Mouse (Mus musculus) liver, postnatal 0 days (tissue): Measurements from ENCODE around the gene Psapl1. TPM values are rescaled to one million over a fixed set of nuclear protein-coding genes. Genes with fewer than 3 reads are reported as not detected.

Experiments used
- ATAC-seq: fragments of 200-750 bp; cut with Nextera tagmentation; 2 replicates; pipeline ENCODE4 v1.8.0; 2017; ENCODE audit warnings: mild to moderate bottlenecking, moderate library complexity
- DNase-seq: peaks from one replicate; pipeline ENCODE4 v3.0.0-alpha.2; 2016
- H3K27ac ChIP-seq: fragments of 300-500 bp; sonication (generic); 2 replicates; pipeline ENCODE4 v1.5.1; 2014; ENCODE audit warnings: antibody characterized with exemption, moderate library complexity, mild to moderate bottlenecking, low read depth
- H3K27me3 ChIP-seq: fragments of 300-500 bp; sonication (generic); 2 replicates; pipeline ENCODE4 v1.6.1; 2014; ENCODE audit warnings: low read length, control low read depth, mixed read lengths; ENCODE audit not compliant: insufficient read depth
- H3K36me3 ChIP-seq: fragments of 300-500 bp; sonication (generic); replicated peaks from 2 replicates; pipeline ENCODE4 v1.6.1; 2014; ENCODE audit warnings: mild to moderate bottlenecking, control low read depth, low read length, moderate library complexity, mixed read lengths; ENCODE audit not compliant: insufficient read depth
- H3K4me1 ChIP-seq: fragments of 300-500 bp; sonication (generic); 2 replicates; pipeline ENCODE4 v1.6.1; 2014; ENCODE audit warnings: antibody characterized with exemption, mild to moderate bottlenecking, control low read depth; ENCODE audit not compliant: insufficient read depth
- H3K4me2 ChIP-seq: fragments of 300-500 bp; sonication (generic); 2 replicates; pipeline ENCODE4 v1.6.1; 2014; ENCODE audit warnings: low read depth, mild to moderate bottlenecking, low read length, moderate library complexity, mixed read lengths
- H3K4me3 ChIP-seq: fragments of 300-500 bp; sonication (generic); 2 replicates; pipeline ENCODE4 v1.5.1; 2014; ENCODE audit warnings: low read depth, low read length
- H3K9ac ChIP-seq: fragments of 300-500 bp; sonication (generic); replicated peaks from 2 replicates; pipeline ENCODE4 v1.6.1; 2014; ENCODE audit warnings: mild to moderate bottlenecking, moderate library complexity
- H3K9me3 ChIP-seq: fragments of 300-500 bp; sonication (generic); 2 replicates; pipeline ENCODE4 v1.6.1; 2016; ENCODE audit warnings: mild to moderate bottlenecking, control low read depth, low read length, mixed read lengths
- CTCF ChIP-seq: sonication (generic); IDR thresholded peaks from 2 replicates; pipeline ENCODE4 v1.5.1; 2016; ENCODE audit warnings: antibody characterized with exemption, low read depth
- EP300 ChIP-seq: IDR thresholded peaks from 2 replicates; pipeline ENCODE4 v1.6.1; 2016; ENCODE audit warnings: antibody characterized with exemption, low read depth, mild to moderate bottlenecking
- WGBS: fragments of 180-500 bp; shearing (Covaris S2); extraction: QIAGEN DNeasy Blood & Tissue Kit; methylation state at CpG from one replicate; pipeline ENCODE4 v1.1.7; 2014; ENCODE audit not compliant: insufficient replicate concordance; 5-methylcytosine and 5-hydroxymethylcytosine counted together
- polyA plus RNA-seq: library from polyadenylated mRNA; unstranded; fragments of >200 nt; fragmentation: Nextera tagmentation; extraction: Ambion mirVana; gene quantifications from 2 replicates; pipeline ENCODE4 v1.2.1, GENCODE M21; 2015

The Psapl1 gene
- polyA plus RNA-seq, 1 experiment from 2014 or later = not detected

DNA sequence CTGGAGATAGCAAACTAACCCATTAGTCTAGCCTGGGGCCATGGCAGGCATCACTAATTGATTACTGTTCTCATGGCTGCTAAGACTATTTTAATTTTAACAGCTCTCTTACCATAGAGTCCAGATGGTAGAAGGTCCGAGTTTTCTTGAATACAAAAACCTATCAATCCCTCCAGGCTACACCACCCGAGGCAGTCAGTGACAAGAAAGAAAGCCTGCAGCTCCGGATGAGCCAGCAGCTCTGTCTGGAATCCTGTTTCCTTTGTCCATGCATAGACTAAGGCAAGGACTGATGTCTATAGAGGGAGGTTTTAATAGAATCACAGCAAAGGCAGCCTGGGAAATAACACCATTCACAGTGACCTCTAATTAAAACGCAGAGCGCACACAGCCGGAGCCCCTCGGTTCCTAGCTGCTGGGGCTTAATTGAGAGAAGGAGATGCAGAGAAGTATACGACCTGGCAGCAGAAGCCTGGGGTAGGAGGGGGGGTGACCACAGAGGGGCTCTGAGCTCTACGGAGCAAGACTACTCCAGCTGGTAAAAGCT is 29.2 kb upstream of the Psapl1 start:
- ATAC-seq (no peak), DNase-seq (no peak)
- no peak overlapping the region for H3K9ac ChIP-seq
- no peak overlapping the region for H3K4me3 ChIP-seq
- H3K4me1 ChIP-seq = no peaks in the 10 kb centered on the region
- H3K27ac ChIP-seq = no peak overlapping the region
- H3K36me3 ChIP-seq = no peaks in the 10 kb centered on the region
- WGBS = 66% methylated on average over 9 of the region's 9 CpGs
- no peaks in the 10 kb centered on the region for H3K9me3 ChIP-seq
- H3K4me2 ChIP-seq = no peak overlapping the region
- TF ChIP-seq EP300 (no peak), CTCF (no peak)
- no peaks in the 10 kb centered on the region for H3K27me3 ChIP-seq

DNA sequence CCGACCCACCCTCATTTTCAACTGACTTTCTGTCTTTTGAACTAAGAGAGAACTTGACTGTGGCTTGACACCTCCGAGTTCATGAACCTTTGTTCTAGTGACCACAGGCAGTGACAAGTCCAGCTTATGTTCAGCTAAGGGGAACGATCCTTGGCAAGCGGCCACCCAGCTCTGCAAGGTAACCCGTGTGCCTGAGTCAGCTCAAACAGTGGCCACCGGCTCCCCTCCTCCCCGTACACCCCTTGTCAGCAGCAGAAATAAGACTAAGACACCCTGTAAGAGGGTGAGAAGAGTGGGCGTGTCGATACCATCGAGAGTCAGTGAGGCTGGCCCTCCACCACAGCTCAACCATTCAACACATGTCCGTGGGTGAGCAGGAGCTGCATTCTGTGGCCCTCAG is 27.4 kb upstream of the Psapl1 start:
- H3K9ac ChIP-seq = no peak overlapping the region
- ATAC-seq = peak; percentile 94
- peak; percentile 82 for DNase-seq
- peak overlapping the region; percentile 84 for H3K27ac ChIP-seq
- no peak overlapping the region for H3K4me2 ChIP-seq
- no peaks in the 10 kb centered on the region for H3K9me3 ChIP-seq
- no peaks in the 10 kb centered on the region for H3K36me3 ChIP-seq
- no peak overlapping the region for H3K4me3 ChIP-seq
- no peaks in the 10 kb centered on the region for H3K4me1 ChIP-seq
- 63% methylated on average over 11 of the region's 11 CpGs for WGBS
- TF ChIP-seq CTCF = no peak
- no peak for TF ChIP-seq EP300
- no peaks in the 10 kb centered on the region for H3K27me3 ChIP-seq

DNA sequence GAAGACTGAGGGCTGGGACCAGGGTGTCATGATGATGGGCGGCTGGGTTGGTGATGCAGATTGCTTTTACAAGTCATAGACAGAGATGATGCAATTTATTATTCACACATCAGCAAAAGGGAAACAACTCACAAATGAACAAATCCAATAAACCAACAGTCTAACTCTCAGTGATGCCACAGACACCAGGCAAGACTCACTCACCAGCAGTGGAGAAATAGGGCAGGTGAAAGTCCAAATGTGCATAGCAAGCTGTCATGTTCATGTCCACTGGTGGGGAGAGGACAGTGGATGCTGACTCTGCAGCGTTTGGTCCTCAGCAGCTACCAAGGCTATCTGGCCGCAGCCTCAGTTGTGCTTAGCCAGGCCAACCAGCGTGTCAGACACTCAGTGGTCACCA is 26.9 kb upstream of the Psapl1 start:
- H3K4me3 ChIP-seq = no peak overlapping the region
- no peak overlapping the region for H3K4me2 ChIP-seq
- no peaks in the 10 kb centered on the region for H3K27me3 ChIP-seq
- WGBS = 71% methylated on average over 4 of the region's 4 CpGs
- TF ChIP-seq CTCF (no peak), EP300 (no peak)
- H3K9ac ChIP-seq = no peak overlapping the region
- H3K4me1 ChIP-seq = no peaks in the 10 kb centered on the region
- no peaks in the 10 kb centered on the region for H3K9me3 ChIP-seq
- peak; percentile 23 for DNase-seq
- peak; percentile 90 for ATAC-seq
- no peaks in the 10 kb centered on the region for H3K36me3 ChIP-seq
- H3K27ac ChIP-seq = peak overlapping the region; percentile 84

DNA sequence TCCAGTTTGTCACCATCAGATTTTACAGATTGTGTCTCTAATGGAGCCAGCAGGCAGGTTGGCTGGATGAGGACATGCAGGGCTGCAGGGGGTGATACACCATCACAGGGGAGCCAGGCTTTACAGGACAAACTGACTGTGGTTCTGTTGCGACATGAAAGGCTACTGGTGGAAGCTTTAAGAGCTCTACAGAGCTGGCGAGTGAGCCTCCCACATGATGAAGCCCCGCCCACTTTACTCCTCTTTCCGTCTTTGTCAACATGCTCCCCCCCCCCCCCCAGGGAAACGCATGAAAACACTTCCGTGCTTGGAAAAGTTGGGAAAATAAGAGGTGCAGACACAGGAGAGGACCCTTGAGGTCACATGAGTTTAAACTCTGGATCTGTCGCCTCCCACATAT is 25.6 kb upstream of the Psapl1 start:
- ATAC-seq (no peak), DNase-seq (no peak)
- TF ChIP-seq EP300 (no peak), CTCF (no peak)
- Histone ChIP-seq H3K36me3 (no peaks in the 10 kb centered on the region), H3K27me3 (no peaks in the 10 kb centered on the region), H3K9ac (no peak overlapping the region), H3K4me2 (no peak overlapping the region), H3K4me1 (no peaks in the 10 kb centered on the region), H3K27ac (no peak overlapping the region), H3K4me3 (no peak overlapping the region), H3K9me3 (no peaks in the 10 kb centered on the region)
- WGBS = 44% methylated on average over 7 of the region's 7 CpGs

DNA sequence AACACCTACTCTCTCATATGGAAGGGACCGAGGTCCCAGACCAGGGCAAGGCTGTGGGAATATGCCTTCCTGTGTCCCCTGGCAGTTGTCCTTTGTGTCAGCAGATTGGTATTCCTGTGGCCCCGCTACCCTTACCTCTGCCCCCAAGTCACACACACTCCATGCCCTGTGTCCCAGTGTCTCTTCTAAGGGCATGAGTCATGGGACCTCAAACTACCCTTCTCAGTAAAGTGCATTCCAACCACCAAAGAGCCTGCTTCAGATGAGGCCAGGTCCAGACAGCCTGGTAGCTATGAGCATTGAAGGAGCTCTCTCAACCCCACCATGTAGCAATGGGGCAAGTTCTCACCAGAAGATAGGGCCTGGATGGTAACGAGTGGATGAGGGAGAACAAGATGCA is 25.0 kb upstream of the Psapl1 start:
- no peak overlapping the region for H3K9ac ChIP-seq
- DNase-seq = no peak
- 78% methylated on average over 3 of the region's 3 CpGs for WGBS
- no peaks in the 10 kb centered on the region for H3K9me3 ChIP-seq
- H3K4me3 ChIP-seq = no peak overlapping the region
- no peak for ATAC-seq
- no peaks in the 10 kb centered on the region for H3K4me1 ChIP-seq
- H3K4me2 ChIP-seq = no peak overlapping the region
- no peak for TF ChIP-seq CTCF
- TF ChIP-seq EP300 = no peak
- no peaks in the 10 kb centered on the region for H3K27me3 ChIP-seq
- no peaks in the 10 kb centered on the region for H3K36me3 ChIP-seq
- no peak overlapping the region for H3K27ac ChIP-seq

DNA sequence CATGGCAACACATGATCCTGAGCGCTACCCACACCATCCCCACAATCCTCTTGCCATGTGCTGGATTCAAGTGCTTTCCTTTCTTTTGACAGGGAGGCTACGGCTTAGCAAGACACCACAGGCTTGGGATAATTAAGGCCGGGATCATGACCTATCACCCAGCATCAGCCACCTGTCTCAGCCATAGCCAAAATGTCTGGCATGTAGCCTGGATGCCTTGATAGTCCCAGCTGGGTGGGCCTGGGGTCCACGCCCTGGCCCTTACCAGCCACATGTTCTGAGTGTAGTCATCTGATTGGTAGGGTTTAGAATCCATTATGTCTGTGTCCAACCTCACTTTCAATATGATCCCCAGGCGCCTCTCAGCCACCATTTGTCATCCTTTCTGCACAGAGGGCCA is 24.1 kb upstream of the Psapl1 start:
- 75% methylated on average over 5 of the region's 5 CpGs for WGBS
- DNase-seq (no peak), ATAC-seq (no peak)
- no peaks in the 10 kb centered on the region for H3K27me3 ChIP-seq
- H3K27ac ChIP-seq = no peak overlapping the region
- H3K4me3 ChIP-seq = no peak overlapping the region
- TF ChIP-seq CTCF = no peak
- no peak for TF ChIP-seq EP300
- no peaks in the 10 kb centered on the region for H3K9me3 ChIP-seq
- no peak overlapping the region for H3K4me2 ChIP-seq
- no peaks in the 10 kb centered on the region for H3K4me1 ChIP-seq
- H3K36me3 ChIP-seq = no peaks in the 10 kb centered on the region
- H3K9ac ChIP-seq = no peak overlapping the region

DNA sequence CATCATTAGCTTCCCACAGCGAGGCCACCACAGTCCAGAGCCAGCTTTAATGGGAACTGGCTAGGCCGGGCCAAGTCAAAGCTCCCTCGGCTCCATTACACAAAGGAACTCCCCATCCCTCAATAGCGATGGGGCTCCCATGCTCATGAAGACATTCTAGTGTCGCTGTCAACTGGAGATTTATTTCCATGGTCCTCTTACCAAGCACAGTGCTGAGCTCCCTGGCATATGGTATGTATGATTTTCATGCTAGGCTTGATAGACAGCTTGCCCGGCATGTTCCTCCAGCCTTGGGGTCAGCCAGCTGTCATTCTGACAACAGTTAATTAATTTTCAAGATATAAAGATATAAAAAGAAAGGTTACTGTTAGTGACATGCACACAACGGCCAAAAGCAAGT is 21.5 kb upstream of the Psapl1 start:
- TF ChIP-seq EP300 (no peak), CTCF (no peak)
- H3K9ac ChIP-seq = no peak overlapping the region
- ATAC-seq (no peak), DNase-seq (no peak)
- no peak overlapping the region for H3K4me3 ChIP-seq
- H3K36me3 ChIP-seq = no peaks in the 10 kb centered on the region
- H3K9me3 ChIP-seq = no peaks in the 10 kb centered on the region
- 81% methylated on average over 7 of the region's 7 CpGs for WGBS
- H3K27me3 ChIP-seq = no peaks in the 10 kb centered on the region
- H3K4me1 ChIP-seq = no peaks in the 10 kb centered on the region
- no peak overlapping the region for H3K4me2 ChIP-seq
- no peak overlapping the region for H3K27ac ChIP-seq
